Mouse (Mus musculus) heart, postnatal 0 days (tissue): ENCODE results near the gene Kat6b. TPM values are rescaled to one million over a fixed set of nuclear protein-coding genes. Genes with fewer than 3 reads are reported as not detected.

Experiments used
- ATAC-seq: fragments of 200-750 bp; cut with Nextera tagmentation; 2 replicates; pipeline ENCODE4 v1.8.0; 2017; ENCODE audit warnings: low read depth, moderate number of reproducible peaks, moderate library complexity; ENCODE audit not compliant: insufficient read depth
- DNase-seq: peaks from one replicate; pipeline ENCODE4 v3.0.0-alpha.2; 2016; ENCODE audit warnings: low spot score
- H3K27ac ChIP-seq: fragments of 300-500 bp; sonication (generic); 2 replicates; pipeline ENCODE4 v1.5.1; 2014; ENCODE audit warnings: low read depth, mild to moderate bottlenecking
- H3K27me3 ChIP-seq: fragments of 300-500 bp; sonication (generic); 2 replicates; pipeline ENCODE4 v1.6.1; 2014; ENCODE audit warnings: low read length, mixed read lengths; ENCODE audit not compliant: control insufficient read depth, insufficient read depth
- H3K36me3 ChIP-seq: fragments of 300-500 bp; sonication (generic); replicated peaks from 2 replicates; pipeline ENCODE4 v1.6.1; 2014; ENCODE audit warnings: low read length, mixed read lengths; ENCODE audit not compliant: control insufficient read depth, insufficient read depth
- H3K4me1 ChIP-seq: fragments of 300-500 bp; sonication (generic); 2 replicates; pipeline ENCODE4 v1.6.1; 2014; ENCODE audit warnings: antibody characterized with exemption; ENCODE audit not compliant: control insufficient read depth, insufficient read depth
- H3K4me2 ChIP-seq: fragments of 300-500 bp; sonication (generic); 2 replicates; pipeline ENCODE4 v1.6.1; 2014; ENCODE audit warnings: low read depth, mild to moderate bottlenecking, low read length, moderate library complexity
- H3K4me3 ChIP-seq: fragments of 300-500 bp; sonication (generic); 2 replicates; pipeline ENCODE4 v1.5.1; 2014; ENCODE audit warnings: low read depth, low read length
- H3K9ac ChIP-seq: fragments of 300-500 bp; sonication (generic); replicated peaks from 2 replicates; pipeline ENCODE4 v1.6.1; 2014; ENCODE audit warnings: low read depth, low read length, mixed read lengths
- H3K9me3 ChIP-seq: fragments of 300-500 bp; sonication (generic); replicated peaks from 2 replicates; pipeline ENCODE4 v1.6.1; 2016; ENCODE audit warnings: low read length; ENCODE audit not compliant: control insufficient read depth
- CTCF ChIP-seq: IDR thresholded peaks from 2 replicates; pipeline ENCODE4 v1.5.1; 2016; ENCODE audit warnings: antibody characterized with exemption, control low read depth, low read depth
- EP300 ChIP-seq: IDR thresholded peaks from 2 replicates; pipeline ENCODE4 v1.6.1; 2016; ENCODE audit warnings: antibody characterized with exemption, low read depth
- WGBS: fragments of 180-500 bp; shearing (Covaris S2); extraction: QIAGEN DNeasy Blood & Tissue Kit; methylation state at CpG from one replicate; pipeline ENCODE4 v1.1.7; 2014; 5-methylcytosine and 5-hydroxymethylcytosine counted together
- polyA plus RNA-seq: library from polyadenylated mRNA; unstranded; fragments of >200 nt; fragmentation: Nextera tagmentation; extraction: Ambion mirVana; gene quantifications from 2 replicates; pipeline ENCODE4 v1.2.1, GENCODE M21; 2015
- total RNA-seq: library from RNA; depleted of rRNA; stranded (reverse); fragments of >200 nt; gene quantifications from 2 replicates; pipeline ENCODE4 v1.2.3, GENCODE M21; 2014; ENCODE audit warnings: low replicate concordance

Kat6b gene
- total and polyA plus RNA-seq, 2 experiments from 2014 or later, result 5.4 to 52.9 TPM

DNA sequence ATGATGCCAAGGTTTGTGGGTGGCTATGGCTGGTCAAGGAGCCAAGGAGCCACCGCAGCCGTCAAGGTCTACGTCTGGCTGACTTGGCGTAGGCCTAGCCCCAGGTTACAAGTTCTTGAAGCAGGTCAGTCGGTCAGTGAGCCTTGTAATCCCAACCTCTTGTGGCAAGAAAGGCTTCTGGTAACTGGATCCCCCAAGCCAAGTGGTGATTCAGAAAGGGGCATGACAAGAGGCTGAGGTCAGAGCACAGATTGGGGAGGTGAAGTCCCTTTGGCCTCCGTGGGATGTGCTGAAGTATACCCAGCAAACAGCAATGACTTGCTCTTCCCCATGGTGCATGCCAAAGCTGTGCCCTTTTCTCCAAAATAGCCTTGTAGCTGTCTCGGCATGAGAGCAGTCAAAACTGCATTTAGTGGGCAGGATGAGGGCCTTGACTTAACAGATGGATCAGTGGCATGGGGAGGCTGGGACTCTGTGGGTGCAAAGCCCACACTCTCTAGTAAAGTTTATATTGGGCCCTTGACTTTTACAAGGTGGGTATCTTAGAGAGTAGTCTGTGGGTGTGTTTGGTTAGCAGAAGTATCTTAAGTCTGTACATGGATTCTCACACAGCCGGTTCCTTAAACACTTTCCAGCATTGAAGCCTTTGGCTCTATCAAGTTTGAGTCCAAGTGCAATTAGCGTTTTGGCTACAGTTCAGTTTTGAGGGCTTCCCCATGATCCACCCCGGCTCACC lies 204.3 kb downstream of the Kat6b start:
- H3K4me2 ChIP-seq, result no peak overlapping the region
- DNase-seq (no peak), ATAC-seq (no peak)
- H3K36me3 ChIP-seq, result no peaks in the 10 kb centered on the region
- H3K9me3 ChIP-seq, result no peaks in the 10 kb centered on the region
- H3K9ac ChIP-seq, result no peak overlapping the region
- TF ChIP-seq EP300, result no peak
- TF ChIP-seq CTCF, result no peak
- WGBS, result 91% methylated on average over 10 of the region's 10 CpGs
- peaks cover 10% of the 10 kb centered on the region for H3K4me1 ChIP-seq
- H3K27me3 ChIP-seq, result peaks cover 13% of the 10 kb centered on the region; the same call in 1 of the 2 replicates
- H3K4me3 ChIP-seq, result no peak overlapping the region
- H3K27ac ChIP-seq, result no peak overlapping the region

GRCm38 (mm10) chr14:21686376-21687279 lies 205.4 kb downstream of the Kat6b start:
- peaks cover 9% of the 10 kb centered on the region for H3K4me1 ChIP-seq
- H3K36me3 ChIP-seq, result no peaks in the 10 kb centered on the region
- no peak overlapping the region for H3K27ac ChIP-seq
- no peak for TF ChIP-seq EP300
- no peak for TF ChIP-seq CTCF
- peak overlapping the region; percentile 49 for H3K4me2 ChIP-seq
- H3K9me3 ChIP-seq, result no peaks in the 10 kb centered on the region
- 15% methylated on average over 49 of the region's 49 CpGs for WGBS
- peaks cover 13% of the 10 kb centered on the region; the same call in 1 of the 2 replicates for H3K27me3 ChIP-seq
- DNase-seq (no peak), ATAC-seq (0 out of 2 replicates have a peak, but pooled peaks have one; percentile 41)
- H3K9ac ChIP-seq, result no peak overlapping the region
- H3K4me3 ChIP-seq, result peak overlapping the region; percentile 24

DNA sequence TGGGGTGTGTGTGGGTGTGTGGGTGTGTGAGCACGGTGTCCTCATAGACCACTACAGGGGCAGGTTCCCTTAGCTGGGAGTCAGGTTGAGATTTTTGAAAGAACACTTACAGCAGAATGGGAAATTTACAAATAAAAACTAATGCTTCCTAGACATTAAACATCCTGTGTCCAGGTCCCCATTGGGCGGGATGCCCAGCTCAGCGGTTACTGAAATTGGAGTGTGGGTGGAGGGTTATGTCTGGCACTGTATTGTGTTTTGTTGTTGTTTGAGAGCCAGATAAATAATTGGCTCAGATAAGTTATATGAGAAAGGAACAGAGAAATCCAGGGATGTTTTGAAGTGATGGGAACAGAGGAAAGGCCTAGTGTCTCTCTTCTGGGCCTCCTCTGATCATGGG lies 209.8 kb downstream of the Kat6b start:
- DNase-seq (no peak), ATAC-seq (no peak)
- no peak overlapping the region for H3K4me3 ChIP-seq
- H3K36me3 ChIP-seq, result no peaks in the 10 kb centered on the region
- H3K9me3 ChIP-seq, result peaks cover 4% of the 10 kb centered on the region; the same call in 1 of the 2 replicates
- H3K27me3 ChIP-seq, result peaks cover 11% of the 10 kb centered on the region; the same call in 1 of the 2 replicates
- no peak overlapping the region for H3K9ac ChIP-seq
- H3K27ac ChIP-seq, result no peak overlapping the region
- no peak for TF ChIP-seq EP300
- TF ChIP-seq CTCF, result no peak
- H3K4me2 ChIP-seq, result no peak overlapping the region
- WGBS, result 79% methylated on average over 3 of the region's 3 CpGs
- H3K4me1 ChIP-seq, result no peaks in the 10 kb centered on the region

- no peak for TF ChIP-seq CTCF
- TF ChIP-seq EP300, result no peak
- H3K9ac ChIP-seq, result no peak overlapping the region
- H3K36me3 ChIP-seq, result no peaks in the 10 kb centered on the region
- H3K4me1 ChIP-seq, result no peaks in the 10 kb centered on the region
- H3K4me2 ChIP-seq, result no peak overlapping the region
- no peak overlapping the region for H3K27ac ChIP-seq
- H3K4me3 ChIP-seq, result no peak overlapping the region
- 67% methylated on average over 6 of the region's 6 CpGs for WGBS
- peaks cover 4% of the 10 kb centered on the region; the same call in 1 of the 2 replicates for H3K9me3 ChIP-seq
- DNase-seq (no peak), ATAC-seq (no peak)
- H3K27me3 ChIP-seq, result no peaks in the 10 kb centered on the region
These were observed 213.8 kb downstream of the Kat6b start for GRCm38 (mm10) chr14:21695020-21695419.

GRCm38 (mm10) chr14:21696186-21696830 lies 215.1 kb downstream of the Kat6b start:
- no peak for ATAC-seq
- Histone ChIP-seq H3K4me3 (no peak overlapping the region), H3K9me3 (peaks cover 4% of the 10 kb centered on the region; the same call in 1 of the 2 replicates), H3K27me3 (no peaks in the 10 kb centered on the region), H3K27ac (no peak overlapping the region), H3K36me3 (no peaks in the 10 kb centered on the region), H3K4me1 (no peaks in the 10 kb centered on the region), H3K9ac (no peak overlapping the region), H3K4me2 (no peak overlapping the region)
- TF ChIP-seq EP300, result no peak
- TF ChIP-seq CTCF, result no peak
- DNase-seq, result no peak
- 84% methylated on average over 7 of the region's 7 CpGs for WGBS
